Mouse (Mus musculus) intestine, embryonic 16.5 days (tissue): Measurements from ENCODE around the gene AC131692.1. TPM values are rescaled to one million over a fixed set of nuclear protein-coding genes. Genes with fewer than 3 reads are reported as not detected.

Source experiments
- ATAC-seq: fragments of 200-750 bp; cut with Nextera tagmentation; 2 replicates; pipeline ENCODE4 v1.8.0; 2017; ENCODE audit warnings: moderate TSS enrichment, moderate library complexity
- H3K27ac ChIP-seq: fragments of 300-500 bp; sonication (generic); 2 replicates; pipeline ENCODE4 v1.5.1; 2014; ENCODE audit warnings: mild to moderate bottlenecking, low read length
- H3K27me3 ChIP-seq: fragments of 300-500 bp; sonication (generic); replicated peaks from 2 replicates; pipeline ENCODE4 v1.6.1; 2014; ENCODE audit warnings: low read length, control low read depth, mixed read lengths; ENCODE audit not compliant: control insufficient read depth, insufficient read depth
- H3K36me3 ChIP-seq: fragments of 300-500 bp; sonication (generic); 2 replicates; pipeline ENCODE4 v1.6.1; 2014; ENCODE audit warnings: low read length, control low read depth; ENCODE audit not compliant: control insufficient read depth, insufficient read depth
- H3K4me1 ChIP-seq: fragments of 300-500 bp; sonication (generic); 2 replicates; pipeline ENCODE4 v1.6.1; 2014; ENCODE audit warnings: low read length, control low read depth, mixed read lengths; ENCODE audit not compliant: control insufficient read depth, insufficient read depth
- H3K4me2 ChIP-seq: fragments of 300-500 bp; sonication (generic); 2 replicates; pipeline ENCODE4 v1.6.1; 2014; ENCODE audit warnings: low read depth, low read length, control low read depth
- H3K4me3 ChIP-seq: fragments of 300-500 bp; sonication (generic); 2 replicates; pipeline ENCODE4 v1.5.1; 2014; ENCODE audit warnings: mild to moderate bottlenecking, low read length
- H3K9ac ChIP-seq: fragments of 300-500 bp; sonication (generic); 2 replicates; pipeline ENCODE4 v1.6.1; 2014; ENCODE audit warnings: low read depth, low read length
- H3K9me3 ChIP-seq: fragments of 300-500 bp; sonication (generic); 2 replicates; pipeline ENCODE4 v1.6.1; 2016; ENCODE audit warnings: low read length, control low read depth; ENCODE audit not compliant: control insufficient read depth
- WGBS: fragments of 180-500 bp; shearing (Covaris S2); extraction: QIAGEN DNeasy Blood & Tissue Kit; methylation state at CpG from one replicate; pipeline ENCODE4 v1.1.7; 2014; 5-methylcytosine and 5-hydroxymethylcytosine counted together
- polyA plus RNA-seq: library from polyadenylated mRNA; unstranded; fragments of >200 nt; fragmentation: Nextera tagmentation; extraction: Ambion mirVana; gene quantifications from 2 replicates; pipeline ENCODE4 v1.2.1, GENCODE M21; 2015

Gene AC131692.1
- polyA plus RNA-seq, 1 experiment from 2014 or later = 0.28 TPM

GRCm38 (mm10) chr19:6105586-6105985 lies 11.4 kb downstream of the AC131692.1 start, which contains the start of gene Naaladl1:
Naaladl1 (plus strand) TSS chr19:6105782.
- WGBS = 68% methylated on average over 7 of the region's 7 CpGs
- H3K36me3 ChIP-seq = no peaks in the 10 kb centered on the region
- H3K9me3 ChIP-seq = no peaks in the 10 kb centered on the region
- ATAC-seq = peak; percentile 63
- H3K27ac ChIP-seq = peak within 1 kb of the TSS; percentile 78
- H3K4me1 ChIP-seq = peaks cover 14% of the 10 kb centered on the region
- peak within 1 kb of the TSS; percentile 19 for H3K4me2 ChIP-seq
- H3K27me3 ChIP-seq = no peaks in the 10 kb centered on the region
- peak within 1 kb of the TSS; percentile 44 for H3K4me3 ChIP-seq
- peak within 1 kb of the TSS; percentile 60 for H3K9ac ChIP-seq

DNA sequence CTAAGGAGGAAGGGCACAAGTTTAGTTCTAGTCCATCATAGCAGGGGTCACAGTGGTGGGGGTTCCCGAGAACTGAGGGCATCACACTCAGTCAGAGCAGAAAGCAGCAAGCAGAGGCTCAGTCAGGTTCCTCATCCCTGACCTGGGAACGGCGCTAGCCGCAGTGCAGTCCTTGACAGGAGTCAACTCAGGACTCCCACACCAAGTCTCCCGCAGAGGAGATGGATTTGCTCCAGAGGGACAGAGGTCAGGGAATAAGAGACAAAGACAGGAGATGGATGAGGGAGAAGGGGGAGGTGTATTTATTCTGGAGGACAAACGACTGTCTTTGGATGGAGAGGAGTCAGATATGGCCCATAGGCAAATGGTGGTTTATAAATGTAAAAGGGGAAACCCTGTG lies 18.9 kb downstream of the AC131692.1 start:
- H3K27me3 ChIP-seq = no peaks in the 10 kb centered on the region
- no peak overlapping the region for H3K4me2 ChIP-seq
- H3K36me3 ChIP-seq = peaks cover 15% of the 10 kb centered on the region
- no peak overlapping the region for H3K9ac ChIP-seq
- no peaks in the 10 kb centered on the region for H3K9me3 ChIP-seq
- ATAC-seq = no peak
- 65% methylated on average over 6 of the region's 6 CpGs for WGBS
- peaks cover 15% of the 10 kb centered on the region for H3K4me1 ChIP-seq
- no peak overlapping the region for H3K27ac ChIP-seq
- no peak overlapping the region for H3K4me3 ChIP-seq

GRCm38 (mm10) chr19:6116113-6116850 lies 22.1 kb downstream of the AC131692.1 start:
- H3K36me3 ChIP-seq = peaks cover 15% of the 10 kb centered on the region
- H3K27ac ChIP-seq = no peak overlapping the region
- peak overlapping the region; percentile 2; the same call in 1 of the 2 replicates for H3K9ac ChIP-seq
- H3K27me3 ChIP-seq = no peaks in the 10 kb centered on the region
- 89% methylated on average over 15 of the region's 15 CpGs for WGBS
- H3K9me3 ChIP-seq = no peaks in the 10 kb centered on the region
- H3K4me3 ChIP-seq = no peak overlapping the region
- ATAC-seq = no peak
- peak overlapping the region; percentile 85 for H3K4me2 ChIP-seq
- peaks cover 24% of the 10 kb centered on the region for H3K4me1 ChIP-seq

DNA sequence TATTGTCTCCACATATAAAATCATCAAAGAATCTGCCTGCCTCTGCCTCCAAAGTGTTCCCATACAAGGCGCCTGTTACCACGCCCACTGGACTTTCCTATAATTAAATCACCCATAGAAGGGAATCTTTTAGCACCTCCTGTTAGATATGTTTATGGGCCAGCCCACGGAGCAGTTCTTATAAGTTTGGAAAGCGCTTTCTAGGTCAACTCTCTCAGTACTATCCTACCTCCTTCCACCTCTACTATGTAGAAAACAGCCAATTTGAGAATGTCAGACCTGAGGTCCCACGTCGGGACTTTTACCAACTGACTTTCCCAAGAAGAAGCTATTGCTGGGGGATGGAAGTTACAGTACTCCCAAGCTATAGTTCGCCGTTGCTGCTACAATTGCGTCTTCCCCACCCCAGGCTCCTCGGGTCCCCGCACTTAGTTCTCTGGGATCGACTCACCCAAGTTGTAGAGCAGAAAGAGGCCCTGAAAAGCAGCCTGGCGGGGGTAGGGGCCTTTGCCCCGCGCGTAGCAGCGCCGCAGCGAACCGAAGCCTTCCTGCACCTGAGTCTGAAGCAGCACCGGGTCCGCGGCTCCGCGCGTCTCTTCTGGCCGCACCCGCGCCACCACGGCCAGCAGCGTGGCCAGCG lies 23.2 kb downstream of the AC131692.1 start:
- H3K4me3 ChIP-seq = peak overlapping the region; percentile 91
- ATAC-seq = no peak
- peak overlapping the region; percentile 93 for H3K9ac ChIP-seq
- H3K4me2 ChIP-seq = peak overlapping the region; percentile 85
- H3K27ac ChIP-seq = peak overlapping the region; percentile 97
- H3K9me3 ChIP-seq = no peaks in the 10 kb centered on the region
- H3K36me3 ChIP-seq = peaks cover 15% of the 10 kb centered on the region
- peaks cover 32% of the 10 kb centered on the region for H3K4me1 ChIP-seq
- H3K27me3 ChIP-seq = no peaks in the 10 kb centered on the region
- 4% methylated on average over 32 of the region's 32 CpGs for WGBS

- H3K36me3 ChIP-seq = peaks cover 15% of the 10 kb centered on the region
- H3K9ac ChIP-seq = peak within 1 kb of the TSS; percentile 93
- no peaks in the 10 kb centered on the region for H3K27me3 ChIP-seq
- H3K27ac ChIP-seq = peak within 1 kb of the TSS; percentile 97
- H3K4me1 ChIP-seq = peaks cover 32% of the 10 kb centered on the region
- H3K9me3 ChIP-seq = no peaks in the 10 kb centered on the region
- ATAC-seq = peak; percentile 85
- H3K4me2 ChIP-seq = peak within 1 kb of the TSS; percentile 85
- H3K4me3 ChIP-seq = peak within 1 kb of the TSS; percentile 91
- WGBS = under 1% methylated on average over 77 of the region's 77 CpGs
Measured at GRCm38 (mm10) chr19:6117986-6118676, 23.9 kb downstream of the AC131692.1 start, which contains the start of gene Sac3d1. Sac3d1 (minus strand) TSS chr19:6118650.

GRCm38 (mm10) chr19:6118677-6119185 lies 24.5 kb downstream of the AC131692.1 start:
- under 1% methylated on average over 8 of the region's 8 CpGs for WGBS
- Histone ChIP-seq H3K27me3 (no peaks in the 10 kb centered on the region), H3K9ac (peak overlapping the region; percentile 93), H3K4me2 (peak overlapping the region; percentile 85), H3K9me3 (no peaks in the 10 kb centered on the region), H3K4me1 (peaks cover 32% of the 10 kb centered on the region), H3K27ac (peak overlapping the region; percentile 97), H3K36me3 (peaks cover 15% of the 10 kb centered on the region), H3K4me3 (peak overlapping the region; percentile 91)
- peak; percentile 32 for ATAC-seq

DNA sequence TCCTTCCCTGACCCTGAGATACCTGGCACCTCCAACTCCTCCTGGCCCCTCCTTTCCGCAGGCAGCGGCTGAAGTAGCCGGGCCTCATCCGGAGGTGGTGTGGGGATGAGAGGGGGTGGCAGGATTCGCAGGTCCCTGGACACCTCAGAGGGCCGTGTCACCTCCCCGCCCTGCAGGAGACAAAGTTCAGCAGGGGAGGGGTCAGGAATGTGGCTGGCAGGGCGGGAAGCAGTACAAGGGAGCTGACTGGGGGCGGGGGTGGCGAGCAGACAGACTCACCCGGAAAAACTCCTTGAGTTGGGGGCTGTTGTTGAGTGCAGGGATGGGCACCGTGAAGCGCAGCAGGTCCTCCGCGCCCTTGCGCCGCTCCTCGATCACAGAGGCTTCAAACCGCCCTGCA lies 27.5 kb downstream of the AC131692.1 start:
- Histone ChIP-seq H3K36me3 (no peaks in the 10 kb centered on the region), H3K27ac (peak overlapping the region; percentile 63), H3K4me3 (0 out of 2 replicates have a peak overlapping the region, but pooled peaks have one; percentile 11), H3K9me3 (no peaks in the 10 kb centered on the region), H3K4me2 (peak overlapping the region; percentile 38), H3K4me1 (peaks cover 22% of the 10 kb centered on the region), H3K9ac (peak overlapping the region; percentile 40; the same call in 1 of the 2 replicates), H3K27me3 (no peaks in the 10 kb centered on the region)
- 0 out of 2 replicates have a peak, but pooled peaks have one; percentile 8 for ATAC-seq
- 30% methylated on average over 19 of the region's 19 CpGs for WGBS

GRCm38 (mm10) chr19:6123330-6123729 lies 29.1 kb downstream of the AC131692.1 start:
- Histone ChIP-seq H3K9me3 (no peaks in the 10 kb centered on the region), H3K36me3 (no peaks in the 10 kb centered on the region), H3K9ac (no peak overlapping the region), H3K4me3 (no peak overlapping the region), H3K4me1 (peaks cover 16% of the 10 kb centered on the region), H3K4me2 (no peak overlapping the region), H3K27ac (no peak overlapping the region), H3K27me3 (no peaks in the 10 kb centered on the region)
- ATAC-seq = no peak
- 52% methylated on average over 8 of the region's 8 CpGs for WGBS

DNA sequence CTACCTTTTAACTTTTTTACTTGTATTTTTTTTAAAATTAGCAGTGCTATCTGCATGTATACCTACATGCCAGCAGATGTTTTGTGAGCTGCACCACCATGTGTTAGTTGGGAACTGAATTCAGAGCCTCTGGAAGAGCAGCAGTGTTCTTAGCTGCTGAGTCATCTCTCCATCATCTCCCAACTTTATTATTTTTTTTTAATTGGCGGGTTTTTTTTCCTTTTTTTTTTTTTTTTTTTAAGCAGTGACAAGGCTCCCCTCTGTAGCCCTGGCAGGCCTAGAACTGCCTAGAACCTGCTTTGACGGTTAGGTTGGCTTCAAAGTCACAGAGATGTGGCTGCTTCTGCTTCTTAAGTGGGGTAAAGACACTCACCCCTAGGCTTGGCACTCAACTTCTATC lies 30.7 kb downstream of the AC131692.1 start:
- H3K4me2 ChIP-seq = no peak overlapping the region
- H3K9ac ChIP-seq = no peak overlapping the region
- no peak overlapping the region for H3K27ac ChIP-seq
- 73% methylated on average over 2 of the region's 2 CpGs for WGBS
- H3K36me3 ChIP-seq = no peaks in the 10 kb centered on the region
- H3K4me3 ChIP-seq = no peak overlapping the region
- no peak for ATAC-seq
- H3K4me1 ChIP-seq = peaks cover 16% of the 10 kb centered on the region
- no peaks in the 10 kb centered on the region for H3K9me3 ChIP-seq
- no peaks in the 10 kb centered on the region for H3K27me3 ChIP-seq
